Mouse (Mus musculus): Measurements from ENCODE around the gene Trak2.
"Not testable (repeated sequence)": the region's sequence is repeated elsewhere in the genome, so short reads cannot be mapped to it uniquely, and the experiment has no call there.

Trak2 gene

DNA sequence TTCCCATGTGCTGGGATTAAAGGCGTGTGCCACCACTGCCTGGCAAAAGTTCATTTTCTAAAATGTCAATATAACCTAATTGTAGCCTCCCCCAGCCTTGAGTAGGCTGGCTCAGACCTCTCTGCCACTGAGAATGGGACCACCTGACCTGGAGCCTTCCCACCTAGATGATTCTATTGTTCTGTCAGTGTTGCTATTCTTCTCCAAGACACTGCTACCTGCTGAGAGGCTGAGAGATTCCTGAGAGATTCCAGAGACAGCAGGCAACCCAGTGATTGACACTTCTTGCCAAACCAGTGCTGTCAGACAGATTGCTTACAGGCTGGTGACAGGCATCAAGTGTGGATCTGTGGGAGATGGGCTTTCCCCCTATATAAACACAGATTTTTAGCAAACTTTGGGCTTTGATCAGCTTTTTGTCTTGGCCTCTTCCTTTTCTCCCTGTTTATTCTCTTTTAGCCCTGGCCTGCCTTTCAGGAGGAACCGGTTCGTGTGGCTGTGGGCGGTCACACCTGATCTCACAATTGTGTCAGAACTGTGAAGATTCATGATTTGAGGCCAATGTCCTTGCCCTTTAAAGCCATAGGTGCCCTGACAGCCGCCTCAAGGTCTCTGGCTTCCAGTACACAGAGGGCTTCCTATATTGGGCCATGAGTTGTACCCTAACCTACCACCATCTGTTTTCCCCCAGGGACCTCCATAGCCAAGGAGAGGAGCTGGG lies 83.2 kb downstream of the Trak2 start:
- DNase-seq (ENCODE audit: low spot score): no peak

DNA sequence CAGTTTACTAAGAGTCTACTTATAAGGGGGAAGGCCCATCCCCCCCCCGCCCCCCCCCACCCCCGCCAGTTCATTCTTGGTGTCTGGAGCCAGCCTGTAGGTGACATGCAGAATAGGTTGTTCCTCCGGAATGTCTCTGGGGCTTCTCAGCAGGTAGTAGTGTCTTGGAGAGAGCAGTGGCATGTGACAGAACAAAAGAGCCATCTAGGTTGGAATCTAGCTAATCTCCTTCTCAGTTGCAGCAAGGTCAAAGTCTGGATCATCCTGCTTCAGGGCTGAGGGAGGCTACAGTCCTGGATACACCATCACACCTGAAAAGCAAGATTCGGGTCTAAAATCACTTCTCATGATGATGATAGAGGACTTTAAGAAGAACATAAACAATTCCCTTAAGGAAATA lies 87.6 kb downstream of the Trak2 start:
- no peak for DNase-seq (ENCODE audit: low spot score)

DNA sequence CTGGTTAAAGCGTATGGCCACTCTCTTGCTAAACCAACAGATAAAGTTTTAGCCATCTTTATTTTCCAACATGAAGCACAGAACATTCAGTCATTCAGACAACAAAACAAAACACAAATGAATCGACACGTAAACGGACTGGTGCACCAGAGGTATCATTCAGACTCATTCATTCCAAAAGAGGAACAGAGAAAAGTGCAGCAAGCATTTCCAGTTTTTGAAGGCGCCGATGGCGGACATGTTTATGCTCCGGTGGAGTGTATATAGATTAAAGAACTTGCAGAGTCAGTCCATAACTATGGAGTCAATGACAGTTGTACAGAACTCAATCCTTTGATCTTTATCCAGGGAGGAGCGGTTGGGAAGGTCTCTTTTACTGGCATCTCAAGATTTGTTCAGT lies 90.0 kb downstream of the Trak2 start:
- not testable (repeated sequence) for DNase-seq (ENCODE audit: low spot score)

DNA sequence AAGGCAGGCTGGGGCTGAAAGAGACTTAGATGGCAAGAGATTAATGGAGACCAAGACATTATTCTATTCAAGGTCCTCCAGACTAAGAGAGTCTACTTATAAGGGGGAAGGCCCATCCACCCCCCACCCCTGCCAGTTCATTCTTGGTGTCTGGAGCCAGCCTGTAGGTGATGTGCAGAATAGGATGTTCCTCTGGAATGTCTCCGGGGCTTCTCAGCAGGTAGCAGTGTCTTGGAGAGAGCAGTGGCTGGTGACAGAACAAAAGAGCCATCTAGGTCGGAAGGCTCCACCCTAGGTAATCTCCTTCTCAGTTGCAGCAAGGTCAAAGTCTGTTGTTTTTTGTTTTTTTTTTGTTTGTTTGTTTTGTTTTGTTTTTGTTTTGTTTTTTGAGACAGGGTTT lies 93.9 kb downstream of the Trak2 start:
- not testable (repeated sequence) for DNase-seq (ENCODE audit: low spot score)

DNA sequence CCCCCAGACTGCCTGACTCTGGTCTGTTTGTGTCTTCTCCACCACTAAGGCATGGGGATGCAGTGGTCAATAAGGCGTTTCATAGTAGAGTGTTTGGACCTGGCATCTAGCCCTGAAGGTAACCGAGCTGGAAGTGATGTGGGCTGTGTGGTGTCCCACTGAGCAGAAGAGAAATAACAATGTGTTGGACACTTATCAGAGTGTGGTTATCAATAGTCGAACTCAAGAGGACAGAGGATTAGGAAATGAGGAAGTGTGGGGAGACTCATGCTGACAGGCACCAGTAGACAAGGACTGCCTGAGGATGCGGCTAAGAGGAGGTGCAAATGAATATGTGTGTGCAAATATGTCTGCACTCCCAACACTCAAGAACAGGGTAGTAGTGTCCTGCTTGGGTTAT lies 96.7 kb downstream of the Trak2 start:
- not testable (repeated sequence) for DNase-seq (ENCODE audit: low spot score)

DNA sequence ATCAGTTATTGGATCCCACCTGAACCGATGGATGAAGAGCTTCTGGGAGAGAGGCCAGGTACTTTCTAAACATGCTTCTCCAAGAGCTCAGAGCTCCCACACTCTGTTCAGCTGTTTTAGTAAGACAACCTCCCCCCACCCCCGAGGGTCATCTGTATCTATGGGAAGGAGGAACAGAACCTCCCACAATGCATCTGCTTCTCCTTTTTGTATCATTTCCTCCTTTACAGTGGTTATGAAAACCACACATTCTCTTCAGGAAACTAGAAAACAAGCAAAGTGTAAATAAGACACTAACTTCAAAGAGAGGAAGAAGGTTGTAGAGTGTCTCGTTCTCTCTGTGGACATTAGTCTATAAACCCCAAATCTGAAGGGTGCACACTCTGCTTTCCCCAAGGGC lies 112.6 kb downstream of the Trak2 start:
- not testable (repeated sequence) for DNase-seq (ENCODE audit: low spot score)

DNA sequence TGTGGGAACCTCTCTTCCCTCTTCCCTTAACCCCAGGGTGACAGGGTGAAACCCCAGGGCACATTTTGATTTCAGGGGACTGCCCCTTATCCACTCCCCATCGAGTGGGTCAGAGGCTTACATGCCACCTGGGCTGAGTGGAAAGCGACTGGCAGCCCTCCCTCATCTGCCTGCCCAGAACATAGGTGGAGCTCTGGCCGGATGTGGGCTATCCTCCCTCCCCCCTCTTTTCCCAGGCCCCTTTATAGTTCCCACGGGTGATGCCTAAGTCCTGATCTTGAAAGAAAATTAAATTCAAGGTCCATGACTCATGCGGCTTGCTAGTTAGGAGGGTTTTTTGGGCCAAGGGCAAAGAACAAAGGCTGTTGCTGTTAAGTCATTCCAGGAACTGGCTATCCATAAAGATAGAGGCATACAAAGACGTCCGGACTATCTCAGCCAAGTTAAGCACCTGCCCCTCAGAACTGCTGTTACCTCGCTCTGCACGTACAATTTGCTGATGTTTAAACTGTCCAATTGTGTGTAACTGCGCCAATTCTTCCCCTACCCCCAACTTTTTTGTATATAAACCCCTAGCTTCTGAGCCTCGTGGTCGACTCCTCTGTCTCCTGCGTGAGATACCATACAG lies 113.4 kb downstream of the Trak2 start:
- peak; percentile 57 for DNase-seq (ENCODE audit: low spot score)

DNA sequence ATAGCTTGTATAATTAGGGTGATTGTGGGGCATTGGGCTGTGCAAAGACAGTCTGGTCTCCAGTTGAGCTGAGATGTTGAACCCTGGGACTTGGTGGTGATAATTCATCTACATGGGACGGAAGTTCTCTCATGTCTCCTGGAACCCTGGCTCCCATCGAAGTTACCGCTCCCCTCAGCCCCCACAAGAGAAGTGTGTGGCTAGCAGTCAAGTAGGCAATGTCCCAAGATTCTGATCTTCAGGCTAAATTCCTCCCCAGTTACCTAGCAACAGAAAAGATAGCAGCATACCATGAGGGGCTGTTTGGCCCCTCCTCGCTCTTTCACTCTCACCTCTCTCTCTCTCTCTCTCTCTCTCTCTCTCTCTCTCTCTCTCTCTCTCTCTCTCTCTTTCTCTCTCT lies 114.1 kb downstream of the Trak2 start:
- DNase-seq (ENCODE audit: low spot score): not testable (repeated sequence)

DNA sequence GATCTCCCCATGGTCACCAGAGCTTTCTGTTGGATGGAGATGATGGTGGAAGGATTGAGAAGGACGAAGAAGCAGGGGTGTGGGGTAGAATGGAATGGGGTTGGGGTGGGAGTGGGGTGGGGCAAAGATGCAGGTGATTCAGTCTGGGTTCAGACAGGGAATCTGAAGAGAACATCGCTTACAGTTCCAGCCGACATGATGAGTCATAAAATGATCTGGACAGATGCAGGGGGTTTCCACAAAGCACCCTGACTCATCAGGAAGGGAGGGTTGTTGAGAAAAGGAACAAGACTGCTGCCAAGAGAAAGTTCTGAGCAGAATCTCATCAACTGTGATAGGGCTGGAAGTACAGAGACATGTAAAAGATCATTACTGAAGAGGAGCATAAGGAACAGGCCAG lies 116.4 kb downstream of the Trak2 start:
- not testable (repeated sequence) for DNase-seq (ENCODE audit: low spot score)
